Mouse (Mus musculus) ES-E14 (cell line): ENCODE measurements around the gene Emilin2. TPM values are rescaled to one million over a fixed set of nuclear protein-coding genes. Genes with fewer than 3 reads are reported as not detected.

Source experiments
- DNase-seq: peaks from one replicate; pipeline ENCODE4 v3.0.0-alpha.2; 2013; ENCODE audit warnings: low read depth, low spot score
- H3K27ac ChIP-seq: 2 replicates; pipeline ENCODE4 v1.5.1; 2012; ENCODE audit warnings: low read depth, mild to moderate bottlenecking, low read length, moderate library complexity, mixed read lengths; ENCODE audit not compliant: poor library complexity, insufficient read depth, severe bottlenecking
- H3K36me3 ChIP-seq: 2 replicates; pipeline ENCODE4 v1.6.1; 2012; ENCODE audit warnings: mild to moderate bottlenecking, low read length, moderate library complexity, mixed read lengths; ENCODE audit not compliant: control insufficient read depth, poor library complexity, insufficient read depth, severe bottlenecking
- H3K4me1 ChIP-seq, 2 experiments: fragments of 150-350 bp in 1 of 2; sonication (generic) in 1 of 2; 2 replicates each; pipeline ENCODE4 v1.6.1; 2012; ENCODE audit warnings: low read length in 2 of 2, mild to moderate bottlenecking in 1 of 2, mixed read lengths in 1 of 2; ENCODE audit not compliant: control insufficient read depth in 2 of 2, insufficient read depth in 2 of 2, poor library complexity in 1 of 2
- H3K4me3 ChIP-seq, 2 experiments: fragments of 150-350 bp in 1 of 2; sonication (generic) in 1 of 2; 2 replicates each; pipeline ENCODE4 v1.5.1; 2012; ENCODE audit warnings: low read length in 2 of 2, low read depth in 1 of 2, mild to moderate bottlenecking in 1 of 2, mixed read lengths in 1 of 2; ENCODE audit not compliant: insufficient read depth in 1 of 2, poor library complexity in 1 of 2, severe bottlenecking in 1 of 2
- H3K9ac ChIP-seq: 2 replicates; pipeline ENCODE4 v1.6.1; 2012; ENCODE audit warnings: low read depth, mild to moderate bottlenecking, low read length, mixed read lengths; ENCODE audit not compliant: poor library complexity, insufficient read depth, severe bottlenecking
- H3K9me3 ChIP-seq: fragments of 150-350 bp; sonication (generic); 2 replicates; pipeline ENCODE4 v1.6.1; 2012; ENCODE audit warnings: low read depth, mild to moderate bottlenecking, low read length; ENCODE audit not compliant: control insufficient read depth, insufficient read depth
- CHD2 ChIP-seq: IDR thresholded peaks from 2 replicates; pipeline ENCODE4 v1.6.1; 2014; ENCODE audit warnings: mild to moderate bottlenecking, low read depth, low read length, inconsistent platforms
- HCFC1 ChIP-seq: IDR thresholded peaks from 2 replicates; pipeline ENCODE4 v1.6.1; 2012; ENCODE audit warnings: low read length, inconsistent platforms, borderline replicate concordance; ENCODE audit not compliant: insufficient read depth
- MAFK ChIP-seq: IDR thresholded peaks from 2 replicates; pipeline ENCODE4 v1.6.1; 2014; ENCODE audit warnings: mild to moderate bottlenecking, low read depth, low read length, inconsistent platforms; ENCODE audit not compliant: insufficient read depth
- ZC3H11A ChIP-seq: IDR thresholded peaks from 2 replicates; pipeline ENCODE4 v1.6.1; 2012; ENCODE audit warnings: low read depth, mild to moderate bottlenecking, inconsistent platforms, low read length, borderline replicate concordance
- ZNF384 ChIP-seq: IDR thresholded peaks from 2 replicates; pipeline ENCODE4 v1.6.1; 2012; ENCODE audit warnings: low read depth, low read length, inconsistent platforms
- in situ Hi-C, 2 experiments: fragments of 600-800 bp; cut with MboI; formaldehyde crosslinking; loops; one replicate each; pipeline ENCODE4 v1.15.1; 2025; ENCODE audit warnings: low sequenced_read_pairs in 2 of 2, inconsistent platforms in 1 of 2; ENCODE audit not compliant: unreplicated experiment in 2 of 2
- total RNA-seq: library from RNA; depleted of rRNA; stranded (reverse); fragments of 300-350 nt; gene quantifications from 2 replicates; pipeline ENCODE4 v1.2.3, GENCODE M21; 2012

Gene Emilin2
- total RNA-seq, 1 experiment: 1.0 TPM

- in situ Hi-C loops: no loop called here
- Histone ChIP-seq H3K4me3 (peak overlapping the region; percentile 65 to 71), H3K9ac (no peak overlapping the region), H3K36me3 (no peaks in the 10 kb centered on the region), H3K4me1 (peaks cover 0 to 5% of the 10 kb centered on the region in 2 experiments; a peak in 1 of 4 replicates), H3K9me3 (no peaks in the 10 kb centered on the region), H3K27ac (no peak overlapping the region)
- TF ChIP-seq ZC3H11A: no peak
- TF ChIP-seq ZNF384: no peak
- TF ChIP-seq CHD2: no peak
- DNase-seq: no peak
These were observed 1.9 kb downstream of the Emilin2 start for GRCm38 (mm10) chr17:71309711-71310485.

- H3K27ac ChIP-seq: no peak overlapping the region
- in situ Hi-C loops: no loop called here
- no peak for DNase-seq
- H3K9ac ChIP-seq: no peak overlapping the region
- H3K36me3 ChIP-seq: no peaks in the 10 kb centered on the region
- H3K9me3 ChIP-seq: no peaks in the 10 kb centered on the region
- TF ChIP-seq MAFK: no peak
- TF ChIP-seq CHD2: no peak
- TF ChIP-seq HCFC1: no peak
- no peak overlapping the region for H3K4me3 ChIP-seq
- H3K4me1 ChIP-seq: peaks cover 0 to 5% of the 10 kb centered on the region in 2 experiments; a peak in 1 of 4 replicates
These were observed 2.6 kb downstream of the Emilin2 start for GRCm38 (mm10) chr17:71309141-71309540.

- H3K4me1 ChIP-seq: peaks cover 0 to 5% of the 10 kb centered on the region in 2 experiments; a peak in 1 of 4 replicates
- H3K27ac ChIP-seq: no peak overlapping the region
- H3K4me3 ChIP-seq: no peak overlapping the region
- H3K9me3 ChIP-seq: no peaks in the 10 kb centered on the region
- no peak overlapping the region for H3K9ac ChIP-seq
- TF ChIP-seq CHD2: no peak
- no peak for TF ChIP-seq MAFK
- TF ChIP-seq ZNF384: no peak
- no peak for TF ChIP-seq ZC3H11A
- TF ChIP-seq HCFC1: no peak
- no peak for DNase-seq
- no peaks in the 10 kb centered on the region for H3K36me3 ChIP-seq
- in situ Hi-C loops: no loop called here
These were observed 3.5 kb downstream of the Emilin2 start for GRCm38 (mm10) chr17:71308296-71308695.

GRCm38 (mm10) chr17:71307251-71307790, 4.5 kb downstream of the Emilin2 start:
- Histone ChIP-seq H3K27ac (no peak overlapping the region), H3K9me3 (no peaks in the 10 kb centered on the region), H3K36me3 (no peaks in the 10 kb centered on the region), H3K9ac (no peak overlapping the region), H3K4me3 (no peak overlapping the region), H3K4me1 (peaks cover 0 to 3% of the 10 kb centered on the region in 2 experiments; a peak in 1 of 4 replicates)
- in situ Hi-C loops: no loop called here
- TF ChIP-seq HCFC1: no peak
- no peak for DNase-seq

- no peaks in the 10 kb centered on the region for H3K9me3 ChIP-seq
- H3K4me3 ChIP-seq: no peak overlapping the region
- DNase-seq: no peak
- TF ChIP-seq ZC3H11A (no peak), ZNF384 (no peak), MAFK (no peak), HCFC1 (no peak), CHD2 (no peak)
- H3K9ac ChIP-seq: no peak overlapping the region
- peaks cover 0 to 3% of the 10 kb centered on the region in 2 experiments; a peak in 1 of 4 replicates for H3K4me1 ChIP-seq
- no peaks in the 10 kb centered on the region for H3K36me3 ChIP-seq
- H3K27ac ChIP-seq: no peak overlapping the region
- in situ Hi-C loops: no loop called here
These were observed 5.1 kb downstream of the Emilin2 start for GRCm38 (mm10) chr17:71306716-71307115.
